Mouse (Mus musculus) gastrocnemius, postnatal 36 days (tissue): Measurements from ENCODE around the gene Gm29110. TPM values are rescaled to one million over a fixed set of nuclear protein-coding genes. Genes with fewer than 3 reads are reported as not detected.
"Not testable (repeated sequence)": the region's sequence is repeated elsewhere in the genome, so short reads cannot be mapped to it uniquely, and the experiment has no call there.

Experiments
- DNase-seq, 2 experiments: peaks; one replicate each; pipeline ENCODE4 v3.0.0; 2022
- intact Hi-C: fragments of 180-260 bp; cut with DNase I; formaldehyde crosslinking; loops from one replicate; pipeline ENCODE4 v1.15.1; 2025
- long read RNA-seq, 2 experiments: library from polyadenylated mRNA; stranded (forward); transcript quantifications; one replicate each; pipeline ENCODE4 v2.0.0; 2021
- total RNA-seq, 2 experiments: library from RNA; stranded (reverse); gene quantifications; 2 replicates each; pipeline ENCODE4 v1.2.3; 2021

Gene Gm29110
- total RNA-seq, result not detected
- long read RNA-seq, experiment 1, result 0 reads
- long read RNA-seq, experiment 2, result 0 reads

GRCm38 (mm10) chrY:74470231-74470630 is at the start of gene Gm29110:
Gene Gm29110 (plus strand): TSS chrY:74470531.
- intact Hi-C loops, DNase-seq: not testable (repeated sequence)

Other genes starting within 250 kb of the Gm29110 start
- gene Gm21913, start 153.4 kb downstream of the Gm29110 start, total RNA-seq, result not detected